Mouse (Mus musculus): ENCODE data around the gene Smim23. TPM values are rescaled to one million over a fixed set of nuclear protein-coding genes. Genes with fewer than 3 reads are reported as not detected.

The Smim23 gene
- total RNA-seq (2017), result not detected in 3 replicates

GRCm38 (mm10) chr11:32824505-32824904 is at the start of gene Smim23:
Smim23 (minus strand) TSS chr11:32824605.
- no peak for ATAC-seq (replicated peaks; ENCODE audit: insufficient number of reproducible peaks, low FRiP score, low TSS enrichment, poor library complexity, severe bottlenecking)

- ATAC-seq (replicated peaks; ENCODE audit: insufficient number of reproducible peaks, low FRiP score, low TSS enrichment, poor library complexity, severe bottlenecking), result no peak
Observed at GRCm38 (mm10) chr11:32868619-32869383, 44.4 kb upstream of the Smim23 start.

- no peak for ATAC-seq (replicated peaks; ENCODE audit: insufficient number of reproducible peaks, low FRiP score, low TSS enrichment, poor library complexity, severe bottlenecking)
Observed at GRCm38 (mm10) chr11:32864615-32865014, 40.2 kb upstream of the Smim23 start.

- no peak for ATAC-seq (replicated peaks; ENCODE audit: insufficient number of reproducible peaks, low FRiP score, low TSS enrichment, poor library complexity, severe bottlenecking)
Observed at GRCm38 (mm10) chr11:32857418-32857879, 33.0 kb upstream of the Smim23 start.

GRCm38 (mm10) chr11:32846682-32847222 is 22.3 kb upstream of the Smim23 start:
- ATAC-seq (replicated peaks; ENCODE audit: insufficient number of reproducible peaks, low FRiP score, low TSS enrichment, poor library complexity, severe bottlenecking), result no peak

GRCm38 (mm10) chr11:32841169-32841568 is 16.8 kb upstream of the Smim23 start:
- ATAC-seq (replicated peaks; ENCODE audit: insufficient number of reproducible peaks, low FRiP score, low TSS enrichment, poor library complexity, severe bottlenecking), result no peak

- no peak for ATAC-seq (replicated peaks; ENCODE audit: insufficient number of reproducible peaks, low FRiP score, low TSS enrichment, poor library complexity, severe bottlenecking)
Observed at GRCm38 (mm10) chr11:32840256-32840655, 15.9 kb upstream of the Smim23 start.

- no peak for ATAC-seq (replicated peaks; ENCODE audit: insufficient number of reproducible peaks, low FRiP score, low TSS enrichment, poor library complexity, severe bottlenecking)
Observed at GRCm38 (mm10) chr11:32835022-32835421, 10.6 kb upstream of the Smim23 start.

GRCm38 (mm10) chr11:32834367-32834918 is 10.0 kb upstream of the Smim23 start:
- no peak for ATAC-seq (replicated peaks; ENCODE audit: insufficient number of reproducible peaks, low FRiP score, low TSS enrichment, poor library complexity, severe bottlenecking)

GRCm38 (mm10) chr11:32817566-32817965 is 6.8 kb downstream of the Smim23 start:
- no peak for ATAC-seq (replicated peaks; ENCODE audit: insufficient number of reproducible peaks, low FRiP score, low TSS enrichment, poor library complexity, severe bottlenecking)

- no peak for ATAC-seq (replicated peaks; ENCODE audit: insufficient number of reproducible peaks, low FRiP score, low TSS enrichment, poor library complexity, severe bottlenecking)
Observed at GRCm38 (mm10) chr11:32814286-32814685, 10.1 kb downstream of the Smim23 start.

- ATAC-seq (replicated peaks; ENCODE audit: insufficient number of reproducible peaks, low FRiP score, low TSS enrichment, poor library complexity, severe bottlenecking), result no peak
Observed at GRCm38 (mm10) chr11:32809091-32809490, 15.3 kb downstream of the Smim23 start.

GRCm38 (mm10) chr11:32805958-32806357 is 18.4 kb downstream of the Smim23 start:
- ATAC-seq (replicated peaks; ENCODE audit: insufficient number of reproducible peaks, low FRiP score, low TSS enrichment, poor library complexity, severe bottlenecking), result no peak

- ATAC-seq (replicated peaks; ENCODE audit: insufficient number of reproducible peaks, low FRiP score, low TSS enrichment, poor library complexity, severe bottlenecking), result no peak
Observed at GRCm38 (mm10) chr11:32803658-32804057, 20.7 kb downstream of the Smim23 start.

- ATAC-seq (replicated peaks; ENCODE audit: insufficient number of reproducible peaks, low FRiP score, low TSS enrichment, poor library complexity, severe bottlenecking), result no peak
Observed at GRCm38 (mm10) chr11:32801715-32802114, 22.7 kb downstream of the Smim23 start.

- no peak for ATAC-seq (replicated peaks; ENCODE audit: insufficient number of reproducible peaks, low FRiP score, low TSS enrichment, poor library complexity, severe bottlenecking)
Observed at GRCm38 (mm10) chr11:32800929-32801375, 23.5 kb downstream of the Smim23 start.

GRCm38 (mm10) chr11:32798445-32798844 is 26.0 kb downstream of the Smim23 start:
- no peak for ATAC-seq (replicated peaks; ENCODE audit: insufficient number of reproducible peaks, low FRiP score, low TSS enrichment, poor library complexity, severe bottlenecking)

- no peak for ATAC-seq (replicated peaks; ENCODE audit: insufficient number of reproducible peaks, low FRiP score, low TSS enrichment, poor library complexity, severe bottlenecking)
Observed at GRCm38 (mm10) chr11:32794759-32795445, 29.5 kb downstream of the Smim23 start.

GRCm38 (mm10) chr11:32786201-32786600 is 38.2 kb downstream of the Smim23 start:
- no peak for ATAC-seq (replicated peaks; ENCODE audit: insufficient number of reproducible peaks, low FRiP score, low TSS enrichment, poor library complexity, severe bottlenecking)

Measured in monocyte, adult 5-6 weeks (primary cell).